Mouse (Mus musculus) lung, postnatal 0 days (tissue): ENCODE results near the gene Hoxd1.

Experiments
- CTCF ChIP-seq: IDR thresholded peaks from 2 replicates; pipeline ENCODE4 v1.5.1; 2016; ENCODE audit warnings: antibody characterized with exemption, mild to moderate bottlenecking
- EP300 ChIP-seq: IDR thresholded peaks from 2 replicates; pipeline ENCODE4 v1.6.1; 2016; ENCODE audit warnings: antibody characterized with exemption, mild to moderate bottlenecking, control low read depth

DNA sequence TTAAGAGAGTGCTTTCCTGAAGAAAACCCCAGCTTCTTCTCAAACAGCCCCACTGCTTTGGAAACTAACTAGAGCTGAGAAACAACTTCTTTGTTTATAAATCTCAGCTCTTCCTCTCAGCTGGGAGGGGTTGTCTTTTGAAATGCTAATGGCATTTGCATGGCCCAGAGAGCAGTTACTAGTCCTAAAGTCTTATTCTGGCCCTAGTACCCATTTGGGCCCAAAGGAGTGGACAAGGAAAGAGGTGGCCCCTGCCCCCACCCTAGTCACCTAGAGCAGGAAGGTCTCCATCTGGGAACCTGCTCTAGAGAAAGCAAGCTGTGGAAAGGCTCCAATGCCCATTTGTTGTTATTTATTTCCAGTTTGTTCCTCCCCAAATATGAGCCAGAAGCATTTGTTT is 31.7 kb upstream of the Hoxd1 start:
- TF ChIP-seq CTCF (no peak), EP300 (no peak)
